Mouse (Mus musculus) midbrain, embryonic 11.5 days (tissue): Measurements from ENCODE around the gene 4933405L10Rik. TPM values are rescaled to one million over a fixed set of nuclear protein-coding genes. Genes with fewer than 3 reads are reported as not detected.

ENCODE experiments used
- ATAC-seq: fragments of 200-750 bp; cut with Nextera tagmentation; 2 replicates; pipeline ENCODE4 v1.8.0; 2017; ENCODE audit warnings: moderate TSS enrichment, moderate library complexity; ENCODE audit not compliant: low FRiP score
- DNase-seq: peaks from one replicate; pipeline ENCODE4 v3.0.0; 2015; ENCODE audit warnings: low spot score; ENCODE audit errors: missing footprints
- H3K27ac ChIP-seq: fragments of 300-500 bp; sonication (generic); 2 replicates; pipeline ENCODE4 v1.5.1; 2014; ENCODE audit warnings: low read depth, low read length
- H3K27me3 ChIP-seq: fragments of 300-500 bp; sonication (generic); 2 replicates; pipeline ENCODE4 v1.6.1; 2014; ENCODE audit warnings: mild to moderate bottlenecking, low read length, moderate library complexity, mixed read lengths; ENCODE audit not compliant: control insufficient read depth, insufficient read depth
- H3K36me3 ChIP-seq: fragments of 300-500 bp; sonication (generic); 2 replicates; pipeline ENCODE4 v1.6.1; 2014; ENCODE audit warnings: mild to moderate bottlenecking, low read length, moderate library complexity, mixed read lengths; ENCODE audit not compliant: control insufficient read depth, insufficient read depth
- H3K4me1 ChIP-seq: fragments of 300-500 bp; sonication (generic); 2 replicates; pipeline ENCODE4 v1.6.1; 2014; ENCODE audit warnings: low read length; ENCODE audit not compliant: control insufficient read depth, insufficient read depth
- H3K4me2 ChIP-seq: fragments of 300-500 bp; sonication (generic); 2 replicates; pipeline ENCODE4 v1.6.1; 2014; ENCODE audit warnings: mild to moderate bottlenecking, moderate library complexity
- H3K4me3 ChIP-seq: fragments of 300-500 bp; sonication (generic); 2 replicates; pipeline ENCODE4 v1.5.1; 2014; ENCODE audit warnings: low read depth, low read length
- H3K9ac ChIP-seq: fragments of 300-500 bp; sonication (generic); 2 replicates; pipeline ENCODE4 v1.6.1; 2014; ENCODE audit warnings: low read length
- H3K9me3 ChIP-seq: fragments of 300-500 bp; sonication (generic); 2 replicates; pipeline ENCODE4 v1.6.1; 2016; ENCODE audit warnings: low read length; ENCODE audit not compliant: control insufficient read depth
- WGBS: fragments of 180-500 bp; shearing (Covaris S2); extraction: QIAGEN DNeasy Blood & Tissue Kit; methylation state at CpG from one replicate; pipeline ENCODE4 v1.1.7; 2014; 5-methylcytosine and 5-hydroxymethylcytosine counted together
- polyA plus RNA-seq: library from polyadenylated mRNA; unstranded; fragments of >200 nt; fragmentation: Nextera tagmentation; extraction: Ambion mirVana; gene quantifications from 2 replicates; pipeline ENCODE4 v1.2.1, GENCODE M21; 2014

The 4933405L10Rik gene
- polyA plus RNA-seq, 1 experiment from 2014 or later, result not detected

DNA sequence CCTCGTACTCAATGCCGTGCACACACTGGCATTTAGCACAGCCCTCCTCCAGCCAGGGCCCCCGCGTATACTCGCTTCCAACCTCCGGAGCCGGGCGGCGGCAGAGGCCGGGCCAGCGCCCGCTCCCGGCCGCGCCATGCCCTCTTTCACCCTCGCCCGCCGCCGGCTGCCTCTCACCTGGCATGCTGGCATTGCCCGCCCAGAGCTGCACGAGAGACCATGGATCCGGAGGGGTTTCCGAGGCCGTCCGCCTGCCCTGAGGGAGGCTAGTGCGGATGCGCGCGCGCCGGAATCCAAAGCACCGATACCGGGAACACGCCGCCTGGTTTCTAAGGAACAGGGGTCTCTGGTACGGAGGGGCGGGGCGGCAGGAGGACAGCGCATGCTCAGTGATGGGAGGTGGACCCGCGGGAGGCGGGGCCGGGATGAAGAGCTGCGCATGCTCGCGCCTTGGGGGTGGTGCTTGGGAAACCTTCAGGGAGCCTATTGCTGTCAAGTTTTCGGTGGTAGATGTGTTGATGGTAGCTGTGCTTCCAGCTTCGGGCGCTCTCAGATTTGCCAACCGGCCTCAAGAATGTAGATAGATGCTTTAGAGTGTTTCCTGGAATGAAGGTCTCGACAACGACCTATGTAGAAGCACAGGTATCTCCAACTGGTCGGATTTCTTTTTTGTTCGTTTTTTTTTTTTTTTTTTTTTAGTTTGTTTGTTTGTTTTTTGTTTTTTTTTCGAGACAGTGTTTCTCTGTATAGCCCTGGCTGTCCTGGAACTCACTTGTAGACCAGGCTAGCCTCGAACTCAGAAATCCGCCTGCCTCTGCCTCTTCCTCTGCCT is 51.0 kb downstream of the 4933405L10Rik start, which contains the start of gene Gfod2:
Gene Gfod2, minus strand, starts transcription at position 388 of the 832 bp plus-strand sequence.
- WGBS, result 4% methylated on average over 57 of the region's 57 CpGs
- H3K9ac ChIP-seq, result peak within 1 kb of the TSS; percentile 87
- no peaks in the 10 kb centered on the region for H3K36me3 ChIP-seq
- ATAC-seq, result peak; percentile 98
- H3K4me2 ChIP-seq, result peak within 1 kb of the TSS; percentile 58
- peak within 1 kb of the TSS; percentile 58 for H3K27ac ChIP-seq
- H3K27me3 ChIP-seq, result no peaks in the 10 kb centered on the region
- no peaks in the 10 kb centered on the region for H3K9me3 ChIP-seq
- DNase-seq, result peak; percentile 99
- peak within 1 kb of the TSS; percentile 90 for H3K4me3 ChIP-seq
- peaks cover 5% of the 10 kb centered on the region for H3K4me1 ChIP-seq

Other genes starting within 250 kb of the 4933405L10Rik start
- 106 and 107 TPM in 2 replicates for gene Tppp3, start 236.1 kb upstream of the 4933405L10Rik start, polyA plus RNA-seq
- gene Zdhhc1, start 210.8 kb upstream of the 4933405L10Rik start, polyA plus RNA-seq, result 14.5 and 19.0 TPM in 2 replicates
- 19.8 and 24.3 TPM in 2 replicates for gene Hsd11b2, start 188.9 kb upstream of the 4933405L10Rik start, polyA plus RNA-seq
- 121 and 129 TPM in 2 replicates for gene Atp6v0d1, start 141.6 kb upstream of the 4933405L10Rik start, polyA plus RNA-seq
- gene Ripor1, start 102.4 kb upstream of the 4933405L10Rik start, polyA plus RNA-seq, result 10.5 and 12.9 TPM in 2 replicates
- 112 and 115 TPM in 2 replicates for gene Ctcf, start 71.1 kb upstream of the 4933405L10Rik start, polyA plus RNA-seq
- 0.56 and 0.68 TPM in 2 replicates for gene Agrp, start 70.3 kb upstream of the 4933405L10Rik start, polyA plus RNA-seq
- gene Carmil2, start 21.4 kb upstream of the 4933405L10Rik start, polyA plus RNA-seq, result 2.1 and 3.3 TPM in 2 replicates
- gene Acd, start 6.6 kb upstream of the 4933405L10Rik start, polyA plus RNA-seq, result 63.2 and 66.8 TPM in 2 replicates
- 22.2 and 26.2 TPM in 2 replicates for gene Pard6a, start 6.5 kb upstream of the 4933405L10Rik start, polyA plus RNA-seq
- 33.7 and 33.9 TPM in 2 replicates for gene Enkd1, start 555 bp downstream of the 4933405L10Rik start, polyA plus RNA-seq
- gene Gfod2, start 51.0 kb downstream of the 4933405L10Rik start, polyA plus RNA-seq, result 36.5 and 38.8 TPM in 2 replicates
- gene Ranbp10, start 119.7 kb downstream of the 4933405L10Rik start, polyA plus RNA-seq, result 10.9 and 11.2 TPM in 2 replicates
- gene Tsnaxip1, start 120.1 kb downstream of the 4933405L10Rik start, polyA plus RNA-seq, result 0.15 and 0.18 TPM in 2 replicates
- 58.1 and 60.4 TPM in 2 replicates for gene Cenpt, start 145.6 kb downstream of the 4933405L10Rik start, polyA plus RNA-seq
- 66.5 and 70.5 TPM in 2 replicates for gene Thap11, start 147.5 kb downstream of the 4933405L10Rik start, polyA plus RNA-seq
- gene Nutf2, start 152.9 kb downstream of the 4933405L10Rik start, polyA plus RNA-seq, result 300 and 367 TPM in 2 replicates
- 35.6 TPM in 2 replicates for gene Edc4, start 173.2 kb downstream of the 4933405L10Rik start, polyA plus RNA-seq
- gene Nrn1l, start 185.9 kb downstream of the 4933405L10Rik start, polyA plus RNA-seq, result 0.29 and 0.40 TPM in 2 replicates
- gene Pskh1, start 192.8 kb downstream of the 4933405L10Rik start, polyA plus RNA-seq, result 11.2 and 13.6 TPM in 2 replicates
- gene Ctrl, start 226.2 kb downstream of the 4933405L10Rik start, polyA plus RNA-seq, result 0.61 and 1.9 TPM in 2 replicates
- 22.5 and 26.9 TPM in 2 replicates for gene Psmb10, start 230.8 kb downstream of the 4933405L10Rik start, polyA plus RNA-seq
- gene Lcat, start 235.7 kb downstream of the 4933405L10Rik start, polyA plus RNA-seq, result 0.23 and 0.28 TPM in 2 replicates